Mouse (Mus musculus) ES-E14 (cell line): ENCODE results near the gene Gjb6.

Experiments used
- CHD2 ChIP-seq: IDR thresholded peaks from 2 replicates; pipeline ENCODE4 v1.6.1; 2014; ENCODE audit warnings: mild to moderate bottlenecking, low read depth, low read length, inconsistent platforms
- HCFC1 ChIP-seq: IDR thresholded peaks from 2 replicates; pipeline ENCODE4 v1.6.1; 2012; ENCODE audit warnings: low read length, inconsistent platforms, borderline replicate concordance; ENCODE audit not compliant: insufficient read depth
- MAFK ChIP-seq: IDR thresholded peaks from 2 replicates; pipeline ENCODE4 v1.6.1; 2014; ENCODE audit warnings: mild to moderate bottlenecking, low read depth, low read length, inconsistent platforms; ENCODE audit not compliant: insufficient read depth
- ZC3H11A ChIP-seq: IDR thresholded peaks from 2 replicates; pipeline ENCODE4 v1.6.1; 2012; ENCODE audit warnings: low read depth, mild to moderate bottlenecking, inconsistent platforms, low read length, borderline replicate concordance

DNA sequence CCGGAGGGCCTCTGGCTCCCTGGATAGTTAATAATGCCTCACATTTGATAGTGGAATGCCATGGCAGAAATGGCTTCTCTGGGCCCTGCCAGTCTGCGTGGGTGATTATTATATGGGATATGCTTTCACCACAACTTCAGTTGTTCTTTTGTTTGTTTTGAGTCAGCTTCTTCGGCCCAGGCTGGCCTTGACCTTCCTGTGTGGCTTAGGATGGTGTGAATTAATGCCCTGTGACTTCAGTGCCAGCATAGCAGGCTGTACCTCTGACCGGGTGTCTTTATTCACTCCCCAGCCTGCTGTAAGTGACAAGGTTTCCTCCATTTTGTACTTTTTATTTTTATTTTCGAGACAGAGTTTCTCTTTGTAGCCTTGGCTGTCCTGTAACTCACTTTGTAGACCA is 25.5 kb downstream of the Gjb6 start:
- TF ChIP-seq CHD2 (no peak), MAFK (no peak), ZC3H11A (no peak), HCFC1 (no peak)
